Mouse (Mus musculus) brain, embryonic 18.5 days (tissue): ENCODE measurements at regions not wholly inside any gene's neighbourhood (a gene's known extent, or its start where the extent isn't known, plus 50 kb on each side); places are given as distances from the start of the nearest gene placed in this dataset.

Experiments
- DNase-seq: peaks from one replicate; pipeline ENCODE4 v3.0.0-alpha.2; 2012; ENCODE audit warnings: low read depth, low spot score

DNA sequence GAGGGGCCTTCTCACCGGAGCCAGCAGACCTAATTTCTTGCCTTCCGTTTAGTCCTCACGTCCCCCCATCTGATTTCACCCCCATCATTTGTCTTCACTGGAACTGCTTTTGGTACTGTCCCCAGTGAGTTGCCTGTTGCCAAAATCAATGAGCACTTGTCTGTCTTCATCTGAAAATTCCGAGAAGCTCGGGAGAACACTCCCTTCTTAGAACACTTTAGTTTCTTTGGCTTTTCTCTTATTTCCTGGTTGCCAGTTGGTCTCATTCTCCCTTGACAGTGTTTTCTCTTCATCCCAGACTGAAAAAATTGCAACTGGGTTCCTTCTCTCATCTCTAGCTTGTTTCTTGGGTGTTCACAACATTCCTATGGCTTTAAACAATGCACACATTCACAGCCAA, 305.2 kb upstream of the Gm9747 start:
- no peak for DNase-seq

DNA sequence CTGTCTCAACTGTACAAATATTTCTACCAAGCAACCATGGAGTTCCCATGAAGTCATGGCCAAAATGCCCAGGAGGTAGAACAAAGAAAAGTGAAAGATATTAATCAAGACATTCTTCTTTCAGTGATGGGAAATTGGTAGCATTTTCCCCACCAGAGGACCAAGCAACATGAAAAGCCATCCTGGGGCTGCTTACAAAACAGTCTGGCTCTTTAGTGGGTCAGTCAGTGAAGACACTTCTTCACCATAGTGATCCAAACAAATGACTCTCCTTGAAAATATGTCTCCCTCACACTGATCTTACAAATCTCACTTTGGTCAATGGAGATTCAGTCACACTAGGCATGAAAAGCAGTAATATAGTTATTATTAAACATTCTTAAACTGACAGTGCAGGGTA, 299.8 kb upstream of the Gm9747 start:
- DNase-seq, result no peak

DNA sequence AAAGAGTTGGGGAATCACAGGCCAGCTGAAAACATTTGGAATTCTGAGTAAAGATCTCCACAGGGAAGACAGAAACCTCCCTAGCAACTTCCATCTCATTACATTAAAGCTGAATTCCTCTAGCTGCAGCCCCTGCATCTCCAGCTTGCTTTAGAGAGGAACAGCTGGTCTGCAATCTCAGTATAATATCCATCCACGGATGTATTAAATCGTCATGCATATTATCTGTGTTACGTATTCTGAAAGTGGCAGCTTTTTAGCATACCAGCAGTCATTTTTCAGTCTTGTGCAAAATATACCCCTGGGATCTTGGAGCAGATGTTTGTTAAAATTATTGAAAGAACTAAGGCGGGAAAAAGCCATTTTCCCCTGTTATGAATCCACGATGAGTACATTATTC, 287.7 kb upstream of the Gm9747 start:
- no peak for DNase-seq

DNA sequence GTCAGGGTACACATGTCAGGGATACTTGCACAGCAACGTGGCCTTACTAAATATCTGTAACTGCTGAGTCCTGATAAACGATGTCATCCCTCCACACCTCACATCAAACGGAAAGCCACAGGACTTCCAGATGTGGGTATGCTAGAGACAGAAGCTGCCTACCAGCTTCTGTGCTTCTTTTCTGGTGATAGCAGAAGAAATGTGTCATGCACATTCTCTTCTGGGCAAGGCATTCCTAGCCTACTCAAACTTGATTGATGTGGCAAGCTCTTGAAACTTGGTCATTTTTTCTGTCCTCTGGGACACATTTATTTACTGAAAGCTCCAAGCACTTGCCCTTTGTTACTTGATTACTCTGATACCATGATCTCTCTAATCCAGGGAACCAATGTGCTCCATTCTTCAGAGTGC, 282.8 kb upstream of the Gm9747 start:
- DNase-seq, result no peak

DNA sequence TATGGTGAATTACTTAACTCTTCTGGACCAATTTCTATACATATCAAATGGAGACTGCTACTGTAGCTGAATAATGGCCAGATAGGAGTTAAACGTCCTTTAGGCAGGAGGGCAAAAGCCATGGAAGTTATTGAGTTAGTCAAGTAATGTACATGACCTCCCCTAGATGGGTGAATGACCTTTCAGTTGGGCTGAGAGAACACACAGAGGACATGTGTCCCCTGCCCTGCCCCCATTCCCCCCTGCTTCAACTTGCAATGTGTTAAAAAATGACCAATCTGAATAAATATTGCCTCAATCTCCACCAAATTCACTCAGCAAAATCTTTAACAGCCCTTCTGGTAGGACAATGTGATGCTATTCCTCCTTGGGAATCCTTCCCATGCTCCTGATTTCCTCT, 282.1 kb upstream of the Gm9747 start:
- no peak for DNase-seq

DNA sequence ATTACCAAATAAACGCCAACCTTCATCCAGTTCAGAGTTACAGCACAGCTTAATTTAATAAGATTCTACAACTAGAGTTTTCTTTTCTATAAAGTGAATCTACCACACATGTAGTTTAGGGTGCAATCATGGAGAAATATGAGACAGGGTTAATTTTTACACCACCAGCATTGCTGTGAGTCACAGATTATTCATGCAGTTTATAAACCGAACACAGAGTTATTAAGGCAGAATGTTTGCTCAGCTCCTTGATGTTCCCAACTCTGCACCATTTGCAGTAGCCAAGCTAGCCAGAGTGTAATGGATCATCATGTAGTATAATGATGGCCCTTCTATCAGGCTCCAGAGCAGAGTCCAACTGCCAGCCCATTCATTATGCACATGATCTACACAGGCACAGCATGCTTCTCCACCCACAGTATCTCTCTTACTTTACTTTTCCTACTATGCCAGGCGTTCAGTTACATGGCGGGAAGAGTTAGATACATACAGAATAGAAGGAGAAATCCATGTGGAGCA, 281.4 kb upstream of the Gm9747 start:
- no peak for DNase-seq

DNA sequence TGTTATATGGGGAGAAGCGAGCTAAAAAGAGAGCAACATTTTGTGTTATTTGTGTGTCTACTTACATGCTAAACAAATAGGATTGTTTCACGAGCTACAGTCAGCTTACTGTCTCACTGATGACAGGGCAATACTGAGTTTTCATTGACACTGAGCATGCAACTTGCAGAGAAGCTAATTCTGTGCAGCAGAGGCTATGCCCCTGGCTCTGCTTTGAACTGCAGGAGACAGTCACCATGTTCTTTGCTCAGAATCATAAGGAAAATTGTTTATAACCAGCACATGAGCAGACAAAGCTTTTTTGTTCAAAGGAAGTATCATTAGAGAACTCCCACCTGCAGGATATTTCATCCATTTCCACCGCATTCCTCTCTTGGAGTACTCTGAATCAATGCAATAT, 280.8 kb upstream of the Gm9747 start:
- no peak for DNase-seq

DNA sequence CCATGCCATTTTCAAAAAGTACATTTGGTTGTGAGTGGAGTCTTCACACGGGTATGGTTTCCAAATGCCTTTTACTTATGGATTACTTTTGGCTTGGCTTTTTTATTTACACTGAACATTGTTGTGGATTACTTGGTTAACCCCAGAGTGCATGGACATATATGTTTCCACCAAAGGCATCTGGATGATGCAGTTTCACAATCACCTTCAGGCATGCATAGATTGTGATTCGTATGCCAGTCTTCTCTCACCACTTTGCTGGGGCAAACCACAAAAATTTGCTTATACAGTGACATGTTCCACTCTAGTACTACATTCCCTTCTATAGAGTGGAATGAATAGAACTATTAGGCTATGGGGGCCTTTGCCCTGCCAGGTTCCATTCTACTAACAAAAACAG, 278.4 kb upstream of the Gm9747 start:
- no peak for DNase-seq

DNA sequence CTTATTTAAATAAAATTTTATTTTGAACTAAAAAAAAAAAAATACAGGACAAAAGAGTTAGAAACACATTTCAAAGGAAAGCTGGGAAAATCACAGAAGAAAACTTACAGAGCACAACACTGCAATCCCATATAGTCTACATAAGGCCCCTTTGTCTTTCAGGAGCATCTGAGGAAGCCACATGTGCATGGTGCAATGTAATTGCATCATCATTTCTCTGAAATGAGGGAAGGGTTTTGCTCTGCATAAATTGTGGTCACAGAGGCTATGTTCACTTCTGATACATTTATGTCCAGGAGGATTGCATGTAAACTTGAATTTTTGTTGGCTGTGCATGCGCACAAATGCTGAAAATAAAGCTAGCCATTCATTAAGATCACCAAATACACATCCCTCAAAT, 265.9 kb upstream of the Gm9747 start:
- DNase-seq, result no peak

DNA sequence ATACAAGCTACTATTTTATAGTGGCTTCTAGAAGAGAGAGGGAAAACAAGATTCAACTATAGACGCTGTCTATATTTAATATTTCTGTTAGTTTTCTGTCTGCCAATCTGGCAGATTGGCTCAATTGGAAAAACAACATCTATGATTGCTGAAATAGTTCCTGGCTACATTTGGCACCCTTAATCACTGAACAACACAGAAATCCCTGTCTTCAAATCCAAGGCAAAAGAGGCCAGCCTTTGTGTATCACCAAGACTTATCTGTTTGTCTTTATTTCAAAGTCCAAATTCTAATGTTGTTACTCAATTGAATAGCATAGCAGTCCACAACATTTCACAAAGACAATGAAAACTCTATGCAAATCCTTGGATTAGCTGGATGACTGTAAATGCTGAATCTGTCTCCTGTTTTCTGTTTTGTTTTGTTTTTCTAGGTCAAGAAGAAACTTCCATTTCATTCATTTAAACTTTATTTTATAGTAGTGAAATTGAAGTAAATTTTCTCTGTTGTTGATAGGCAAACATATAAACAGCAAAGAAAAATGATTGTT, 265.1 kb upstream of the Gm9747 start:
- DNase-seq, result no peak

DNA sequence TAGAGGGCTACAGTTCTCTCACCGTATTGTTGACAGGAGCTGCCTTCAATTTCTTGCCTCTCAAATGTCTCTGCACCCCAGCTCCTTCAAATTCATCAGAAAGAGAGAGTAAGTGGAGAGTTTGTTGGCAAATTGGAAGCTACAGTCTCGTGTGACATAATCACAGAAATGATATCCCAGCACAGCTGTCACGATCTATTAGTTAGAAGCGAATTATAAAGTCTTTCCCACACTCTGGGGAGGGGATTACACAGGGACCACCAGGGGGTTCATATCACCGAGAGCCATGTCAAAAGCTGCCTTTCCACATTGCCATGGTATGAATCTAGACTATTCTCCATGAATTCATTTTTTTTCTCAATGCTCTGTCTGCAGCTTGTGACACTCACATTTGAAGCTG, 260.3 kb upstream of the Gm9747 start:
- DNase-seq, result no peak

DNA sequence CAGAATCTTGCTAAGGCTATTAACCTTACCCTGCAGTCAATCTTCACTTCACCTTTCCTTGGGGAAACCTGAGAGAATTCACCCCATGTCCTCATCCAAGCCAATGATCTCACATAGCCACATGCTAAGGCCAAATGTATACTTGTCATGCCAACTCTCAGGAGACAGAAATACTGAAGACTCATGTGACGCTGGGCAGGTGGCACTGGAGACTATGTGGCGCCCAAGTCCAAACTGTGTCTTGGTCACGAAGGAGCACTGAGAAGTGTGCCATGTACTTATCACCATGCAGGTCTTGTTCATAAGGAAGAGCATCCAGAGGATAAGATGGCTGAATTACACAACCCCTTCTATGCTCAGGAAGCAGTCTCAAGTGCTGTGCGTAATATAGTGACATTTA, 259.4 kb upstream of the Gm9747 start:
- DNase-seq, result no peak

DNA sequence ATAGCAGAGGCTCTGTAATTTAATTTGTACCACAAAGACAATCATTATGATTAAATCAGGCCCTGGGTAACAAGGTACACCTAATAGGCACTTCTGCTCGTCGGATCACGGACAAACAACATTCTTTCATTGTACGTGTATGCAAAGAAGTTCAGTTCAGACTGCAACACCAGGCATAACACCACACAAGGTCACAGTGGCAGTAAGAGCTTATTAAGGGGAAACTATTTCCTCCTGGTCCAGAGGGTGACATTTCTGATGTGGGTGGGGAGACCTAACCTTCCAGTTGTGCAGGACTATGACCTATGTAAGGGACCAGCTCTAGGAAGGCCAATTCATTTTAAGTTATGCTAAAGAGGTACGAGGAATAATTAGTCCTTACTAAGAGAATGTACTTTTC, 225.0 kb upstream of the Gm9747 start:
- DNase-seq, result no peak

DNA sequence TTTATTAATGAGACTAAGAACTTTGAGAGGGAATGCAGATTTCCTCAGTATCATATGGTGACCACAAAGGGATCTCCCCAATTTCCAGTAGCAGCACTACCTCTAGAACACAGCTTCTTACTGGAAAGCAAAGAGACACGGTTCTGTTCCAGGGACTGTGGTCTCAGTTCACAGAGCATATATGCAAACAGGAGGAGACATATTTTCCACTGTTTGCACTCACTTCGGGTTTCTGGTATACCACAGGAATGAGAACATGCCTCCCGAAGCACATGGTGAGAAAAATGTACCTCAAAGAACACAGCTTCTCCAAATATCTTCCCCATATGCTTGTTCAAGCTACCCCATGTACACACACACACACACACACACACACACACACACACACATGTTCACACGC, 224.1 kb upstream of the Gm9747 start:
- no peak for DNase-seq

DNA sequence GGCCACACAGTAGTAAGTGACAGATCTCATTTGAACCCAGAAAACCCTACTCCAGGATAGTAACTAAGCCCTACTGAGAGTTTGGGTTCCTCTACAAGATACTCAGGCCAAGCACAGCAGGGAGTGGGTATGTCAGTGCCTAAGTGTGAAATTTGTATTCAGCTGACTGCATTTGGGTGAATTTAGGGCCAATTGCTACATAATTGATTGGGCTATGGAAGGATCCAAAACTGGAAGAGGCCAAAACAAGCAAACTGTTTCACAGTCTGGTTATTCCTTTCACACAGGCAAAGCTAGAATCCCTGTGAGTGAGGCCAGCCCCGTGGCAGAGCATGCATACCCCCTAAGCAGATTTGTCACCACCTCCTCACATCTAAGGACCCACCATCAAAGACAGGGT, 221.9 kb upstream of the Gm9747 start:
- DNase-seq, result no peak

DNA sequence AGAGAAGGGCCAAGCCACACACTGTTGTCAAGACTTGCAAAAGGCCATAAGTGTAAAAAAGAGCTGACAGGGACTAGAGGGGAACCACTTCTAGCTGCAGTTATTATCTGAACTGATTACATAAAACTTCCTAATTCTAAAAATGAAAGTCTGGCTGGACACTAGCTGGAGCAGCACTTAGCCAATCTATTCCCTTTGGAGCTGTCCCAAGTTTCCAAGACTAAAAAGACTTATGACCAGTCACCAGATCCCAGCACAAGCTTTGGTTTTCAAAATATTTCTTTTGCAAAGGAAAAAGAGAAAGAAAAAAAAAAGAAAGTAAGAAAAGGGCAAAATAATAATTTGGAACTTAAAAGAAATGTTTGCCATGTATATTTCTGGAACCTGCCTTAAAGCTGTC, 217.6 kb upstream of the Gm9747 start:
- DNase-seq, result no peak

DNA sequence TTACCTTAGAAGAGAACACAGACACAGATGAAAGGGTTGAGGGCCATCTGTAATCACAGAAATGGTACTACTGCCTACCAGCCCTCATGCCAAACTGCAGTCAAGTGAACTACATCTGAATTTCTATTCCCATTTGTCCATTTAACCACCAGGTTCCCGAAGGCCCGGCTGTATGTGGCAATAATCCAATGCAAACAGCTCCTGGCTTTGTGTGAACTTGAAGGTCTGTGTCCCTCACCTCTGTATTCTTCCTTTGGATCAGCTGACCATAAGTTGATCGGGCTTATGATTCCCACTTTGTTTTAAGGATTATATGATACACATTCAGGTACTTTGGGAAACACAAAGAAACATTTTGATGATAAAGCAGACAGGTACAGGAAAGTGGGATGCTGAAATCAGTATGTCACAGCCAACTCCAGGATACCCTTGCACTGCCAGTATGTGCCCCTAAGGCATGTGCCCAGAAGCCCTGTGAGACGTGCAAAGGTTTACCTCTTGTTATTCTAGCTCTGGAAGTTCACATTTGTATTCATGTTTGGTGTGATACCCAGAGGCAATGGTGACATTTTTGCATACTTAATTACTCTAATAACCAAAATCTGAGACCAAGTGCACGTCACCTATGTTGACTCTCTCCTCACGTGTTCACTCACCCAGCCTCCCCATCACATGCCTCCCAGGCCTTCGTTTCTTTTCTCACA, 214.1 kb upstream of the Gm9747 start:
- no peak for DNase-seq

DNA sequence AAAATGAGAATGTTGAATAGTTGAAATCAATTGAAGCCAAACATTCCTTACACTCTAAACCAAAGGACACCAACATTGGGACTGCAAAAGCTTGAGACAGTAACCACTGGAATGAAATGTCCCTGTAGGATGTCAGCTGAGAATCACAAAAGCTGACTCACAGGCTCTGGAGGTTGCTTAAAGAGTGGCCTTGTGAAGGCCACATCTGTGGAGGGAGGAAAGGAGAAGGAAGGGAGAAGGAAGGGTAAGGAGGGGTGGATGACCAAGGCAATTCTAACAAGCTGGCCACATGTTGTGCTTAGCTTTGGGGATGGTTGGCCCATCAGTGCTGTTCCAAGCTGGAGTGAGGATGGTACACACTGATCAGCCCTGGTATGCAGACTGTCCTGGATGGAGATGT, 205.2 kb upstream of the Gm9747 start:
- DNase-seq, result no peak

DNA sequence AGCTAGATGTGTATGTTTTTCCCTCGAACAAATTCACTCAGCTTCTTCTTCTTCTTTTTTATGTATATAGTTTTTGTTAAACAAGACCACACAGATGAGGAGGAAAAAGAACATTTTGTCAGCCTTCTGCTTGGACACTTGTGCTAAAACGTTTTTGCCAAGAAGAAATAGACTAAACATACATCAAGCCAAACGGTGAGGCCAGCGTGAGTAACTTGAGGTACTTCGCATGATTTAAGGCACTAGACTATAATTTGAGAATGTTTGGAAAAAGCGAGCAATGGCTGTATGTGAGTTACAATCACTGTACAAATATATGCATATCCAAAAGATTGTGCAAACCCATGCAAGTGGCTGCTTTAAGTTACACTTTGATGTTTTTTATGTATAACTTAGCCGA, 201.8 kb upstream of the Gm9747 start:
- DNase-seq, result no peak

DNA sequence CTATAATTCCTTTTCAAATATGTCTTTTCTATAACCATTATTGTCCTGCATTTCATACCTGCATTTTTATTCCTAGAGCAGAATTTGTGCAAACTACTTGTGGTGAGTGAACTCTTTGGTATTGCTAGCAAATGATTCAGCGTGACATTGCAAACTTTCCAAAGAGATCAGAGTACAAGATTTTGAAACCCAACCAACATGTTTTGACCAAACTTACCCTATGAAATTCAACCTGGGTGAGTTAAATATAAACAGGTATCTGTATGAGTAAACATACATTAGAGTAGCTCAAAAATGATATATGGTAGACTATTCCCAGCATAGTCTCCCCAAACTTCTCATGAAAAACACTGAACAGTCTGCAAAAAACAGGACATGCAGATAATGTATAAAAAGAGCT, 200.5 kb upstream of the Gm9747 start:
- DNase-seq, result no peak

DNA sequence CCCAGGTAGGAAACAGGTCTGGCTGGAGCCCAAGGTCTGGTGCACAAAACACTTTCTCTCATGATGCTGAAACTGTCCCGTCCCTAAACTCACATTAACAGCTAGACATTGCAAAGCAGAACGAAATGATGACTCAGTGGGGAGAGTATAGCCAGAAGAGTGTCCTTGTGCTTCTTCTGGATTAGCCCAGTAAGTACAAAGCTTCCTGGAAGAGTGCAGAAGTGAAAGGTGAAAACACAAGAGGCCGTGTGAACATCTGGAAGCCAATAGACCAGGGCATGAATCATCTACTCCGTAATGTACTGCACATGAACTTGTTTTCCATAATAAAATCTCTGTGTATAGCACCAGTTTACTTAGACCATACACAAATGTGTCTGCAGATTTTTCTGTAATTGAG, 194.7 kb upstream of the Gm9747 start:
- no peak for DNase-seq

DNA sequence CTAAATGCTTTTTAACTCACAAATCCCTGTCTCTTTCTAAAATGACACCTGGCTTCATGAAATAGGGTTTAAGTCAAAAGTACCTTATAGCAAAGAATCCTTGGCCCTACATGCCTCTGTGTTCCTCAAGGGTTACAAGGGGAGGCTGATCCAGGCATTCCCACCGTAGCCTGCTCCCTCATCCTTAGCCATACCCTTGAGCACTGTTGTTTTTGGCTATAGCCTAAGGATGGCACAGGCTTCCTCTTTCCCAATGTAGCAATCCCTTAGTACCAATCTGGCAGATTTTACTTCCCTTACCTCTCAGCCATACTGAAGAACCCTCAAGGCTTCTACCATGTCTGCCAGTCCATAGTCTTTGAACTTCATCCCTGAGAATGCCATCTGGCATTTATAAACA, 194.2 kb upstream of the Gm9747 start:
- no peak for DNase-seq

DNA sequence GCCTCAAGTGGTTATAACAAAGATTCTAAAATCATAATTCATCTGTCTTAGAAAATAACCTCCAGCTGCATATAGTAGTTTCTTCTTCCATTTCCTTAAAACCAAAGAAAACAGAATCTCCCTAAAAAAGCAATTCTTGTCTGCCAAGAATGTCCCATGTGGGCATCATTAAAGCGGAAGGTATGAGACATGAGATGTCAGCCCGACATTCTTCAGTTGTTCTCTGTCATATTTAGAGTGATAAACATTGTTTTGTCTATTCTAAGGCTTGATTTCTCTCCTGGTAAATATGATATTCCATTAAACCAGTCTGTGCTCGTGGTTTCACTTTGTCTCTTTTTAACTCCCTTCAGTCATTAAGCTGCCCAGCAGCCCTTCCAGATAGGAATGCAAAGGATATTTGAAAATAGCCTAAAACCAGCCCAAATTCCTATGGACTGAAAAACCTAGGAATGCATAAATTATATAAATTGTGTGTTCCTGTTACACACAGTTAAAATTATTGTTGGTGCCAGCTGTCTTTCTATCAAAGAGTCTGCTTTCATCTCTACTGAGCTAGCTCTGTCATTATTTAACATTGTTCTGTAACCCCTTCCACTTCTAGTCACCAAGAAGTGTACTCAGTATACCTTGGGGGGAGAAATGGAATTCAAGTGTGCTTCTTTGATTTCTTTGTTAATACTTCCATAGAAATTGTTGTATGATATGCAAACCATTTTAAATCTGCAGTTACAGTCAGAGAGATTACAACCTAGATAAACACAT, 191.4 kb upstream of the Gm9747 start:
- no peak for DNase-seq
